Comparison of ENCODE assay signal across 22 mouse cellular contexts in genomic region chr7:16623131-16623530, GRCm38 (mm10). TPM values are rescaled to one million over a fixed set of nuclear protein-coding genes. Genes with fewer than 3 reads are reported as not detected.
"Had no signal": no experiment of that assay in that cellular context is flagged by ENCODE, and none has a peak within 500 bp of the region (broad histone marks: within the 10 kb centered on the region; RNA-seq: fewer than 3 reads in every experiment).

No protein-coding gene starts in this region.

- DNase-seq: lung, adult 18-20 months; lung, embryonic 14.5 days; lung, postnatal 10 days; lung, postnatal 4 days; right cerebral cortex, postnatal 14 days; thymus, adult 18-20 months; thymus, postnatal 14 days; thymus, postnatal 36 days had no signal

RNA-seq across cellular contexts. Expression of gene Ceacam15, which starts 52.4 kb away (rescaled TPM):
- total RNA-seq: megakaryocyte, adult 5-6 weeks; megakaryocyte-erythroid progenitor cell, adult 5-6 weeks; midbrain, postnatal 0 days; monocyte, adult 5-6 weeks; neutrophil, adult 5-6 weeks had no signal
- polyA plus RNA-seq: lung, embryonic 14.5 days; lung, embryonic 16.5 days; midbrain, embryonic 11.5 days; midbrain, embryonic 13.5 days; midbrain, embryonic 15.5 days; midbrain, postnatal 0 days; neural tube, embryonic 12.5 days; neural tube, embryonic 14.5 days; spleen, adult 2 months; stomach, embryonic 15.5 days; stomach, postnatal 0 days had no signal
